Mouse (Mus musculus): ENCODE measurements around the gene Arid3b.

Arid3b gene

DNA sequence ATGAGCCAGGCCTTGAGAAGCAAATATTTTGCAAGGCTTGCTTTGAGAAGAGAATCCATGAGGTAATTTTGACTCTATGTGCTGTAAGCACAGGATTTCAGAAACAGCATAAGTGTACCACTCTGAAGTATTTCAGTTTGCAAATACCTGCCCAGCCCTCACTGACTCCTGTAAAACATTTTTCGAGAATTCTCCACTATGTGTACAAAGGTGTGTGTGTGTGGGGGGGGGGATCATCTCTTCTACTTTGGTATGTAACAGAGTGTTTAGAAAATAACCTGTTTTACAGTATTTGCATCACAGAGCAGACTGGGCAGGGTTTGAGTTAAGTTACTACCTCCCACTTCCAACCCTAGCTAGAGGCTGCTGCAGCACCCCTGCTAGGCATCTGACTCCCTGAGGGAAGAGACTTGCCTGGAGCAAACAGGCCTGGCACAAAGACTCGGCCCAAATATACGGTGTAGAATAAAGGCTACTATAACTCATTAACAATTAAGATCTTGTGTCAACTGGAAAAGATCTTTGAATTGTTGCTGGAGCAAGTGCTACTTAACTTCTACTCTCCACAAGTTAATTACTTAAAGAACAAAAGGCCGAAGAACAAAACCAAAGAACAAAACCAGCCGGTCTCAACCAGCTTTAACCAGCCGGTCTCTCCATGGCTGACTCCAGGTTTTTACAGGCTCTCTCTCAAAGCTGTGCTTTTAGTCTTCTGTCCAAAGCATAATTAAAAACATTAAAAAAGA lies 6.6 kb downstream of the Arid3b start:
- no peak for DNase-seq (ENCODE audit: low read depth)

DNA sequence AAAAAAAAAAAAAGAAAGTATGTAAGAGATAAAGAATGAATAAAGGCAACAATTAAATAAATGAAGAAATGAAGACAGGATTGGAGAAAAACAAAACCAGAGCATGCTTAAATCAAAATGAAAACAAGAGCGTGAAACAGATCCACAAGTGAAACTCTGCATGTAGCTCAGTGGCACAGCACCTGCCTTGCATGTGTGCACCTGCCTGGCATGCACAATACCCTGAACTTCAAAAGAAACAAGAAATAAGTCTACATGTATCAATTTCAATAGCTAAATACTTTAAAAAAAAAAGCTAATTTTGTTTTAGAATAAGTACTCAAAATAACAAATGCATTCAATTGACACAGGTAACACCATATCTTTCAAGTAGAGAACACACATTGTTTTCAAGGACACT lies 13.2 kb downstream of the Arid3b start:
- DNase-seq (ENCODE audit: low read depth) = no peak

DNA sequence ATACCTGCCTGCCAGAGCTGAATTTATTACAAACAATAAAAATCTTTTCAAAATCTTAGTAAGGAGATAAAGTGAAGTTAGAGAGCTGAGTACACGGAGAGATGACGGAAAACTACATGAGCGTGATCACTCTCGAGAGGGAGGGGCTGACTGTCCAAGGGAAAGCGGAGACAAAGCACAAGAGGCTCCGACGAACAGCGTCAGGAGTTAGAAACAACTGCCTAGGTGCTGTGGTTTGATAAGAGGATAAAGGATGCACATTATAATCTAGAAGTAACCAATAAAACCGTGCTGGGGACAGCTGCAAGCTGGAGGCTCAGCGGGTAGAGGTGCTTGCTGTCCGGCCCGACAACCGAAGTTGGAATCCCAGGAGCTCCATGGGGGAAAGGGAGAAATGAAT lies 13.8 kb downstream of the Arid3b start:
- DNase-seq (ENCODE audit: low read depth) = no peak

DNA sequence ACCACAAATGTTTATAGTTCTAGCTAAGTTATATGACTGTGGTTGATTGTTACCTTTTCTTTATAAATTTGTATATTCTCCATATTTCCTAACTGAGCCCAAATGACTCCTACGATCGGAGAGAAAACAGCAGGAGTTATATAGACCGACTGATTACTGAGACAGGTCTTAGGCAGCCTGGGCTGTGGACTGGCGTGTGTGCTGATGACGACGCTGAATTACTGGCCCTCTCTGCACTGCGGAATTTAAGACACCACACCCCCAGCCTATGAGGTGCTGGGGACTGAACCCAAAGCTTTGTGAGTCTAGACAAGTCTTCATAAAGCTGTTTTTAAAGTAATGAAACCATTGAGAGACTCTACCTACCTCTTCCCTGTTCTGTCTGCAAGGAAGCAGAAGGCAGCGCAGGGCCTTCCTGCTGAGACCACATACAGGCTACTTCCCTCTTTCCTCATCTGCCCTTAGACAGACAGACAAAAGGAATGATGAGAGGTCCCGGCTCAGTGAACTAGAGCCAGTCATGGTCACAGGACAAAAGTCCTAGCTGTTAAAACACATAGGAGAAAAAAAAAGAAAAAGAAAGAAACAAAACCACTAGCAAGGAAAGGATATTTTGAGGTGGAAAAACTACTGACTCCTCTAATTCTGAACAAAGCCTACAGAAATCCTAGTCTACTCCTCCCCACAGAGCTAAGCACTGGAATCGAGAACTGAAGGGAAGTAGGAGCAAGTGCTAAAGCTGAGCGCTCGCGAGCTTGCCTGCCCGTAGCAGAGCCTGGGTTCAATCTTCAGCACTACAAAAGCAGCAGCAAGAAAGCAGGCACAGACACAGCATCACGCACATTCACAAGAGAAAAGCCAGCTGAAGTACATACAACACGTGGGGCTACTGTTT lies 16.2 kb downstream of the Arid3b start:
- DNase-seq (ENCODE audit: low read depth) = peak; percentile 48

DNA sequence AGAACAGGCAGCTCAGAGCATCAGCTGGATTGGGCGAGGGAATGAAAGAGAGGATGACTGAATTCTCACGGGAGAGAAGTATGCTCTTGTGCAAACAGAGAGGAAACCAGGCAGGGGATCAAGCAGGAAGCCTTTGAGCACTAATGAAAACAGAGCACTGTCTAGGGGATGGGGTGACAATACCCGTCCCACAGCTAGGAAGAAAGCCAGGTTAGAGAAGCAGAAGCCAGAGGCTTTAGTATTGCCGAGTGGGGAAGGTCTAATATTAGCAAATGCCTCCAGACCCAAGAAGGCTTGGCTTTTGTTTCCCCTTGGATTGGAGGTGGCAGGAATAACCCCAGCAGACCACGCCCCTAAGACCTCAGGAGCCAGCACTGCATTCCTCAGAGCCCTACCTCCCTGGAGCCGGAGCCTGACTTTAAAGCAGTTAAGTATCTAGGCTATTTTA lies 19.3 kb downstream of the Arid3b start:
- no peak for DNase-seq (ENCODE audit: low read depth)

DNA sequence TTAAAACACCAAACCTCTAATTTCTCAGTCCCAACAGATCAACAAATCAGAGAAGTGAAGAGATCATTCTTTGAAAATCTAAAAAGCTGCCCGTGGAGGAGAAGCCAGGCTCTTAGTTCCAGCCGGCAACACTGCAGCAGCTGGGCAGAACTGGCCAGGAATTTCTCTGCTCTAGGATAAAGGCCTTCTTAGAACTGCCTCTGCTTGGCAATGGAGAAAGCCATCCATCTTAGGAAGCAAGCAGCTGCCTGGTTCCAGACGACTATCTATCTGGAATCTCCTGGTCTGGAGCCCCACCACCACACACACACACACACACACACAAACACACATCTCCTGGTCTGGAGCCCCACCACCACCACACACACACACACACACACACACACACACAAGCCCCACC lies 21.7 kb downstream of the Arid3b start:
- DNase-seq (ENCODE audit: low read depth) = no peak

DNA sequence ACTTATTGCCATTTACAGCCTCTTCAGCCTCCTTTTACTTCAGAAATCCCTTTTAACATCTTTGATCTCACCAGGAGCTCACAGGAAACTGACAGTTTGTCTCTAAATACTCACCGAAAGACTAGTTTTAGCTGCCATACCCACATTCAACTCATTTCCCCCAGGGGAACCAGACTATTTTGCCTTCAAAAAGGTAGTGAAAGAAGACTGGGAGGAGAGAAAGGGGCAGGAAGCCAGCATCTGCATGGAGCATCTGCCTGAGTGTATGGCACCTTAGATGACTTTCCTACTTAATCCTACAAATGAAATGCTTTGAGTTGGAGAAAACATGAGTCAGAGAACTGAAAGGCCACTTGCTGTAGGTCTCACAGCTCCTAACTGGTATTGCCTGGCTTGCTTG lies 22.6 kb downstream of the Arid3b start:
- DNase-seq (ENCODE audit: low read depth) = no peak

DNA sequence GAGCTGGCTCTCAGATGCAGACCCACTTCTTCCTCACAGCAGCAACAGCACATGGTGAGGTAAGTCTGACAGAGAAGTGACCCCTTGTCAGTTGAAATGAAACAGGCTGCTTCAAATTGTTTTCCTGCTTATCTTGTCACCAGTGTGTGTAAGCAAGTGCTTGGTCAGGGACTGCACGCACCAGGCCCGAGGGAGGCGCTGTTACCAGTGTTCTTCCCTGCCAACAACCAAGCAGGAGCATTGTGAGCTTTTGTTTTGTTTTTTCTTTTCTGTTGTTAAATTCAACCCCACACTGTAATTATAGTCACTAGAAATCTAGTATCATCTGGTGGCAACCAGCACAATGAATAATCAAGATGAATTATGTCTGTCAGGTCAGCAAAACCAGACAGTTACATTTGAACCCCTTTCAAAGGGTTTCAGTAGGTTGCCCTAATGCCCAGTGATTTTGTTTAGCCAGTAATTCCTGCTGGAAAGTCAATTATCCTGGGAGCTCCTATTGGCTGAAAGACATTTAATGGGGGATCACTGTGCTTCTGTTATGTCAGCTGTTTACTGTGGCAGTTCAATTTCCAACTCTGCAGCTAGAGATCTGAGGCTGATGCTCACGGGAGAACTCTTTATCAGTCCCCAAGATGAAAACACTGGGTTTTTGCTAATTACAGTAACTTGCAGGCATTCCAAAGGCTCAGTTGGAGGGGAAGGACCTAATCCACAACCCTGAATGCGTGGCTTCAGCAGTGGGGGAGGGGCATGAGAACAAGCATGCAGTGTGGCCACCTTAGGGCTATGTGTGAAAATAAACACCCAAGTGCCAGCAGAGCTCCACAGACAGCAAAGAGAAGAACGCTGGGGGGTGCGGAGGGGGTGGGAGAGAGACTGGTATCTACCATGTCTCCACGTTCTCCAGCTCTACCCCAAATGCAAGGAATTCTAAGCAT lies 24.5 kb downstream of the Arid3b start:
- no peak for DNase-seq (ENCODE audit: low read depth)

DNA sequence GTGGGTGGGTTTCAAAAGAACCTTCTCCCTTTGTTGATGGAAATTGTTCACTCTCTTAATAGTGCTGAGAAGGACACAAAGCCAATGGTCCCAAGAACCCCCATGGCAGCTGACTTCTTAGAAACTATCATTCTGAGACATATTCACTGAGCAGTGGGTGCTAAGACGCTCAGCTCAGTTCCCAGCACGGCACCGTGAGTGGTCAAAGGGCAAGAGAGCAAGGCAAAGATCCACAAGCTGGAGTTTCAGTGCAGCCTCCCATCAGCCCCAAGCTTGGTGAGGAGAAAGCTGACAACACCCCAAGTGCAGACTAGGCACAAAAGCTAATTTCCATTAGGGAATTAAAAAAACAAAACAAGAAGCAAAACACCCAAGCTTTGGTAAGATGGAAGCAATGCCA lies 25.9 kb downstream of the Arid3b start:
- no peak for DNase-seq (ENCODE audit: low read depth)

DNA sequence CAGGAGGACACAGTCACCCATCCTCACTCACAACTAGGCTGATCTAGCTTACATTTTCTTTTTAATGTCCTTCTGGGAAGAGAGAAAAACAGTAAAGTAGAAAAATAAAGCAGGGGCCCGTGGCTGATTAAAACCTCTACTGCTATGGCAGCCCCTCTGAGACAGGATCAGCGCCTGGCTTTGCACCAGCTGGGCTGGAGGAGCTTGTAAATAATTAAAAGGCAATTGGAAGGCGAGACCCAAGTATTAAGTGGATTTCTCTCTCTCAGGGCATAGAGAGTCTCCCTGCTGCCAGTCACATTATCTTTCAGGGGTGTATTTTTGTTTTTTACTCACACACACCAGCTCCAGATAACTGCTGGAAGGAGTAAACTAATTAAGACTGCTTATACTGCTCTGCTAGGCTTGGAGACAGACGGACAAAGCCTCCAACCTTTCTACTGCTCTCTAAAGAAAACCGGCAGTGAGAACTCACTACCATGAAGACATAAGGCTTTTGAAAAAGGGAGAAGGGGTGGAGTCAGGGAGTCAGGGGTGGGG lies 27.8 kb downstream of the Arid3b start:
- no peak for DNase-seq (ENCODE audit: low read depth)

DNA sequence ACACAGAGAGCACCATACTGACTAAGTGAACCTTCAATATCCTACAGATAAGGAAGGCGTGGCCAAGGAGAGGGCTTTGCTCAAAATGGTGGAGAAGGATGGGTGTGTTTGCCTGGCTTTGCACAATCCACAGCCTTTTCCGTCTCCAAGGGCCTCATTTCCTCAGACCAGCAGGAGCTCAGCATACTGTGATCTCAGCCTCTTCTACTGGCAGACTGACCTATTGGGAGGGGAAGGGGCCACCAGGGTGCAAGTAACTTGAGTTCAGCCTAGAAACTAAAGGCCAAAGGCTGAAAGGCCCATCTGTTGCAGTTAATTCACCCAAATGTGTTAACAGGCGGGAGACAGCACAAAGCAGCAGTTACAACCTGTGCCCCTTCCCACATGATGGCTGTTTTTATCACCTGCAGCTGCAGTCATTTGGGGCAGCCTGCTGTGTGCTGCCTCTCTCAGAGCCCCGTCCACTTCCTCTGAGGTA lies 29.4 kb downstream of the Arid3b start:
- DNase-seq (ENCODE audit: low read depth) = no peak

DNA sequence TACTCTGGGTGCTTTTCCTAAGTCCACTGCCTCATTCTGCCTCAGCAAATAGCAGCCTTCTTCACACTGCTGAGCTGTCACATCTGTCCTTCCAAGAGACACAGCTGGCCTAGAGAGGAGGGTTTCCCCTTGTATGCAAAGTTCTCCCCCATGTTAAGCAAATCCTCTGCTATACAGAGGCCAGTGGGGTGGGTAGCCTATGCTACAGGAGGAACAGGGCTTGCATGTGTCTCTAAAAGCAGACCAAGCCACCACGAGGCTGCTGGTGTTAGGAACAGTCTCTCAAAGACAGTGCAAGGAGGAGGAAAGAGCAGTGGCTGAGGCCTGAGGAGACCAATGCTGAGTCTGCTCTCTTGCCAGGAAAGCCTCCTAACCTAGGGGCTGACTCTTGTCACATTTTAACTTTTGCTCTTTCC lies 30.5 kb downstream of the Arid3b start:
- DNase-seq (ENCODE audit: low read depth) = no peak

DNA sequence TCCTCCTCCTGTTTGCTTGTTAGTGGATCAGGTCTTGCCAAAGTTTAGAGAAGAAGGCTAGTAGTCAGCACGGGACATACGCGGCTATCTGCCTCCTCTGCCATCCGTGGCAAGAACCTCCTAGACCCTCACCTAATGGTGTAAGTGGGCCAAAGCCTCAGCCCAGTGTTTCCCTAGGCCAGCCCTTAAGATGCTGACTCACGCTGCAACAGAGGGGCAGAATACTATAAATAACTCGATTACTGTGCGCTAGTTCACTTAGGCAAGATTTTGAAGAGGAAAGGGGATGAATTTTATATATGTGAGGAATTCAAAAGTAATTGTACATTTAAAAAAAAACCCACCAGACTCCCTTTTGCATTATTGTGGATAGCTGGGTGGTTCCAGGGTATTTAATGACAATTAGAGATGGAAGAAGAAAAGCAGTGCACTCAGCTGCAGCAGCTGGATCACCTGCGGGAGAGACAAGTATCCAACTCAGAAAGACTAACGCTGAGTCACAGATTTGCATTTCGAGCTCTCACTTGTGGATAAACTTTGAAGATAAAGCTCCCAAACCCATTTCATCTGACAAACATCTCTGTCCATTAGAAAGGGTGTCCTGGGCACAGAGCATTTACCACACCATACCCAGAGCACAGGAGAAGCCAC lies 31.4 kb downstream of the Arid3b start:
- DNase-seq (ENCODE audit: low read depth) = no peak

DNA sequence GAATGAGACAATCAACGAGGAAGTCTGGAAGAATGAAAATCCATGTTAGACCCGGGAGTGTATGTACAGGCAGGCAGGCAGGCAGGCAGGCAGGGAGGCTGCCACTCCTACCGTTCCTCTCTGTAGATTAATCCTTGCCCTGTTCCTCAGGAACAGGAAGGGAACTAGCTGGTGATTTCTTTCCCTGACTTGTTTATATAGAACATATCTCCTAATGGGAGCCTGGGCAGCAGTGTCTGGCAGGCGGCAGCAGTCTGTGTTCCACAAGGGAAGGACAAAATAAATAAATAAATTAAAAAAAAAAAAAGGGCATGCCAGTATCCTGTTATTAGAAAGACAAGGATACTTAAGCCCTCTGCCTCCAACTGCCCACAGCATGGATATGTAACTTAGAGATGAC lies 32.8 kb downstream of the Arid3b start:
- no peak for DNase-seq (ENCODE audit: low read depth)

DNA sequence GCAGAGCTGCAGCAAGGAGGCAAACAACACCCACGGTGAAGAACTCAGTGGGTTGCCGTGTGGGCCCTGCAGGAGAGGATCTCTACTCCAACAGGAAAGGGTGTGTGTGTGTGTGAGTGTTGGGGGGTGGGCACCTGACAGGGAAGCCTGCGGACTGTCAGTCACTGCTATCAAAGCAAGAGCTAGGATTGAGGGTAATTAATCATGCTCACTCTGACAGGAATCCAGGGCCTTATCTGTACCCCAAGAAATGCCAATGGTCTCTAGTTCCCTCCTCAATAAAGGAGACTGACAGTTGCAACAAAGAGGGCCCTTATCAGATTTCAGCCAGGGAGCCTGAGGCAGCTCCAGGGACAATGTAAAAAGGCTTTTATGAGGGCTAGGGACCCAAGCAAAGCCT lies 33.5 kb downstream of the Arid3b start:
- DNase-seq (ENCODE audit: low read depth) = no peak

DNA sequence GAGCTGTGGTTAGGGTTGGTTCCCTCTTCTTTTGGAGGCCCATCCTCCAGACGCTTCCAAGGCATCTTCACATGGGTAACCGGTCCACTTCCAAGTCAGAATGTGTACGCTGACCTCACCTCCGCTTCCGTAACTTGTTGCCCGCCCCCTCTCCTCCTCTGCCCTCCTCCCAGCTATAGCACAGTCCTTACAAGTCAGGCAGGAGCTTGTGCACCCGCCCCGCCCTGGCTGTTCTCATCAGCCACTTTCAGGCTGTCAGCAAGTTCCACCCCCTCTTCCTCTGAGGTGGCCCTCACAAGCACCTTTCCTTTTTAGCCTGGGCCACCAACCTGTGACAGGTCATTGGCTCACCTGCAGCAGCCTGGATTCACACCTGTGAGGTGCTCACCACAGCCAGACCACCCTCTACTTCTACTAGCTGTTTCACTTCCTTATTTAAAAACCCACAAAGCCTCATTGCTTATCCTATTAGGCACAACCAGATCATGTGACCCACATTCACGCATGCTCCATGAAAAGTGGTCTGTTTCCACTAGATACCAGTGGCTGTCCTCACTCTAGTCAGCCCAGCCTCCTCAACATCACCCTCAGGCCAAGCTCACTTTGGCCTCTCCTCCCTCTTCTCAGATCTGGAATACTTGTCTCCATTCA lies 36.1 kb downstream of the Arid3b start:
- DNase-seq (ENCODE audit: low read depth) = no peak

DNA sequence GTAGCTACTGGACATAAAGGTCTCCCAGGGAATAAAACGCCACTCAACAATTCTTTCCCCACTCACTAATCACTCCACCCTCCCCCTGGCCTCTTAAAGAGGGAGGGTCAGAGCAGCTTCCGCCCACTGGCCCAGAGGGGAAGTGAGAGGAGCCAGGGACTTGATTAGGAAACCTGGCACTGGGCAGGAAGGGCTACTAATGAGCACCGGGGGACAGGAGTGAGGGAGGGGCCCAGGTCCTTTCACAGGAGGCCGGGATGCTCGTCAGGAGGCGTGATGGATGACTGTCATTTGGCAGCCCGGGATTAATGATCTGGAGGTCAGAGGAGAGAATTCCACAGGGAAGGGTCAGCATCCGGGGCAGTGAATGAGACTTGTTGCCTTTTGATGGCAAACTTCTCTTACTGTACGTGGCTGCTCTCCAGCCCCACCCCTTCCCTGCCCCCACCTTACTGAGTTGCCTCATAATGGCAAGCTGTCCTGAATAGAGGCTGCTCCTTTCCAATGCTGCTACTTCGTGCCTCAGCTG lies 37.8 kb downstream of the Arid3b start:
- DNase-seq (ENCODE audit: low read depth) = no peak

DNA sequence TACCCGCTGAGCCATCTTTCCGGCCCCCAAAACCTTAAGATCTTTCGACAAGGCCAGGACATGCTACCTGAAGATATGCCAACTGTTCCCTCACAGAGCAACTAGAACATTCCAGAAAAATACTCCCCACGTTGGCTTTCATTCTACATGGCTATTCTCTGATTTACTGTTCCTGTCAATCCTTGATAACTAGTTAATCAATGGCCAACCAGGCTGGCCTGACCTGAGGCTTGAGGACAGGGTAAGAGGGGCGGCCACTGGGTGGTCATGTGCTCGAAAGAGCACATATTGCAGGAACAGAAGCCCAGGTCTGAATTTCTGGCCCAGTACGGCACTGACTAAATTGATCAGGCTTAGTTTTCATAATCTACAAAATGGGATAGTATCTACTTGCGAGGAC lies 39.1 kb downstream of the Arid3b start:
- DNase-seq (ENCODE audit: low read depth) = no peak

DNA sequence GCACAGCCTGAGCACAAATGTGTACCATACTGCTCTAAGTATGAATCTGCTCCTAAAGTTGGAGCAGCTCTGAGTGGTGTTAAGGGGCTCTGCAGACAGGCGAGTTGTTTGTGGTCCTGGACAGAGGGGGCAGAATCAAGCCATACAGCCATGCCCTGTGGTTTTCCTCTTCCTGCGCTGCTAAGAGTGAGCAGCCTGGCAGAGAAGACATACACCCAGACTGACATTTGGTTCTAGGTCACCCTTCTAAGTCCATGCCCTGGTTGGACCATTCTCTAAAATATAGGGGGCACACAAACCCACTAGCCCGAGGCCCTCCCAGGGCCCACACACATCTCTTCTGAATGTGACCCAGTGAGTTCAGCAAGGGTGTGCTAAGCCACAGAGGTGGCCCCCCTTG lies 46.9 kb downstream of the Arid3b start:
- no peak for DNase-seq (ENCODE audit: low read depth)

DNA sequence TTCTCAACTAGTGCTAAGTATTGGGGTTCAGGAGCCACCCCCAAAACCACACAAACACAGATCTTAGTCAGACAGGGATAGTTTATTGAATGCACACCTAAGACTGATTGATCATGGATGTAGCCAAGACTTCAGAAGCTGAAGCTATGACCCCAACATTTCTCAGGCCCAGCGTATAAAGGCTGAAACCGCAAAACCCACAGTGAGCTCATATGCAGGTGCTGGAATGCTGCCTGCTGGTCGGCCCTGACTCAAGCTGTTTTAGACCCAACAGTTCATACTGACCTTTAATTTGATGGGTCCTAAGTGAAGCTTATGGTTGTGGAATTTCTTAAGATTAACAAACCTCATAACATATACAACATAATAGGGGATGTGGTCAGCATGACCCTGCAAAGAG lies 53.9 kb downstream of the Arid3b start:
- no peak for DNase-seq (ENCODE audit: low read depth)

DNA sequence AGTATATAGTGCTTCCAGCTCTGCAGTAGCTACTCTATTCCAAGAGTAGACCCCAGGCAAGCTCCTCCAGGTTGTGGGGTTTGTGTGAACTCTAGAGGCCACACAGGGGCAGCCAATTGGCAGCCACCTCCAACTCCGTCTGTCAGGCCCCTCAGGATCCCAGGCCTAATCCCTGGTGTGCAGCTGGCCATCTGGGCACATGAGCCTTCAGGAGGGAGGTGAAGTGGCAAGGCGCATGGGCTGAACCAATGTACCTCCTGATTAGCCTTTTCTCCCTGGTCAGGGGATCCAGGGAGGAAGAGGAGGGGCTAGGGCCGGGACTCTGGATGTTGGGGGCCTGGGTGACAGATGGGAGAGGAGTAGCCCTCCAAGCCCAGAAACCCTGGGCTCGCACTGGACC lies 60.9 kb downstream of the Arid3b start:
- DNase-seq (ENCODE audit: low read depth) = no peak
